Mouse (Mus musculus) small intestine, adult 2 months (tissue): ENCODE data around the gene Hcfc1r1. TPM values are rescaled to one million over a fixed set of nuclear protein-coding genes. Genes with fewer than 3 reads are reported as not detected.

Source experiments
- H3K27ac ChIP-seq: fragments of 200-500 bp; 2 replicates; pipeline ENCODE4 v1.5.1; 2012; ENCODE audit warnings: low read depth, low read length, control low read depth, inconsistent platforms; ENCODE audit not compliant: insufficient read depth
- H3K27me3 ChIP-seq: fragments of 200-500 bp; 2 replicates; pipeline ENCODE4 v1.6.1; 2012; ENCODE audit warnings: mild to moderate bottlenecking, moderate library complexity, low read length, inconsistent platforms; ENCODE audit not compliant: control insufficient read depth, insufficient read depth
- H3K36me3 ChIP-seq: fragments of 200-500 bp; 2 replicates; pipeline ENCODE4 v1.6.1; 2012; ENCODE audit warnings: mild to moderate bottlenecking, low read length, control low read depth, inconsistent platforms; ENCODE audit not compliant: control insufficient read depth, insufficient read depth
- H3K4me1 ChIP-seq: fragments of 200-500 bp; 2 replicates; pipeline ENCODE4 v1.6.1; 2012; ENCODE audit warnings: low read length, inconsistent platforms, mixed read lengths; ENCODE audit not compliant: control insufficient read depth, insufficient read depth, insufficient read length
- H3K4me3 ChIP-seq: fragments of 200-500 bp; 2 replicates; pipeline ENCODE4 v1.5.1; 2012; ENCODE audit warnings: low read depth, mild to moderate bottlenecking, control low read depth, inconsistent platforms, low read length, moderate library complexity
- CTCF ChIP-seq: fragments of 200-500 bp; IDR thresholded peaks from 2 replicates; pipeline ENCODE4 v1.5.1; 2012; ENCODE audit warnings: low read depth, mild to moderate bottlenecking, control low read depth, inconsistent platforms, low read length, moderate library complexity, mixed read lengths; ENCODE audit not compliant: insufficient replicate concordance, insufficient read length; ENCODE audit errors: extremely low read depth
- POLR2A ChIP-seq: fragments of 200-500 bp; IDR thresholded peaks from 2 replicates; pipeline ENCODE4 v1.6.1; 2012; ENCODE audit warnings: low read depth, mild to moderate bottlenecking, control low read depth, inconsistent platforms, low read length, moderate library complexity
- WGBS: fragments of 180-500 bp; shearing (Covaris S2); methylation state at CpG from one replicate; pipeline ENCODE4 v1.1.7; 2018; 5-methylcytosine and 5-hydroxymethylcytosine counted together
- polyA plus RNA-seq: library from polyadenylated mRNA; depleted of rRNA; stranded (reverse); fragments of >200 nt; gene quantifications from 2 replicates; pipeline ENCODE4 v1.2.3, GENCODE M21; 2012; rRNA removed

Gene Hcfc1r1
- polyA plus RNA-seq, 1 experiment, result 251 TPM

GRCm38 (mm10) chr17:23719455-23719854 lies 46.1 kb downstream of the Hcfc1r1 start:
- Histone ChIP-seq H3K27ac (no peak overlapping the region), H3K27me3 (no peaks in the 10 kb centered on the region), H3K36me3 (no peaks in the 10 kb centered on the region), H3K4me3 (no peak overlapping the region), H3K4me1 (peaks cover 13% of the 10 kb centered on the region)
- TF ChIP-seq CTCF (no peak), POLR2A (no peak)
- 83% methylated on average over 1 of the region's 1 CpGs for WGBS

DNA sequence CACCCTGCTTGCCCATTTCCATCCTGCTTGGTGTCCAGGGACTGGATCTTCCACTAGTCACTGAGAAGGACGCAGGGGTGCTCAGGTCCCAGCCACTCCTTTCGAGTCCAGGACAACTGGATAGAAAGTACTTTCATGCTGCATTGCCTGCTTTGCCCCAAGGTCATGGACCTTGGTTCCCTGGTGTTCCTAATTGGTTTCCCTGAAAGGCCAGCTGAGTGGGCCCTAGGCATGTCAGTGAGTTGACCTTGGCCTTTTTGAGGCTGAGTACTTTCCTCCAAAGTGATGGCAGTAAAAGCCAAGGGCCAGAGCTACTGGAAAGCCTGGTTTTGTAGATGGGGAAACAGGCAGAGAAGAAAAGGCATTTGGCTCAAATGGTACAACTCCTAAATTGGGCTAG lies 48.5 kb downstream of the Hcfc1r1 start:
- TF ChIP-seq CTCF (no peak), POLR2A (no peak)
- H3K36me3 ChIP-seq, result no peaks in the 10 kb centered on the region
- no peaks in the 10 kb centered on the region for H3K27me3 ChIP-seq
- 53% methylated on average over 2 of the region's 2 CpGs for WGBS
- peaks cover 19% of the 10 kb centered on the region for H3K4me1 ChIP-seq
- H3K27ac ChIP-seq, result no peak overlapping the region
- H3K4me3 ChIP-seq, result no peak overlapping the region

DNA sequence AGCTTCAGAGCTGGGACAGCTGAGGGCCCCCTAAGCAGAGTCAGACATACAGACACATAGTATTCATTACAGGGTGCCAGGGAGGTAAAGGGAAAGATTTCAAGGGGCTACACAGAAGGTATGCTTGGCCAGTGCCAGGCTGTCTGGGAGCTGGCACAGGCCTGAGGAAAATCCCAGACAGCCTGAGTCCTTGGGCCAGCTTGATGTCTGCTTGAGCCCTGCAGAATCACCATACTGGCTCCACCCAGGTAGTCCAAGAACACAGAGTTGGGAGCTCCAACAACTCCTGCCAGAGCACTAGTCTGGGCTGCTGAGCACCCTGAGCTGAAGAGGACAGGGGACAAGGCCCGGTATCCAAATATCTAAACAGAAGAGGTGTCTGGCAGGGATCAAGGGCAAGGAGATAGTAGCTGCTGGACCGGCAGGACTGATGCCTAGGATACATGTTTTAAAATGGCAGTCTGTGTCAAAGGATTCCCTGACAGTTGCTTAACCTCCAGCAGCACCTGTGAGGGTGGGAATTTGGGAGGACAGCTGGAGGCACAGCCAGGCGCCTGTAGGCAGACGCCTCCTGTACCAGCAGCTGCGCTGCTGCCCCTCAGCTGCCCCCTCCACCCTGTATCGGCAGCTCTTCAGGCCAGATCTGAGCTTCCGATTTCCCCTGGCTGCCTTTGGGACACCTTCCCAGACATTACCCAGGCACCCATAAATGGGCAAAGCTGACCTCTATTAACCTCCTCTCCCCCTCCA lies 49.2 kb downstream of the Hcfc1r1 start, which contains the start of gene 1520401A03Rik:
TSS of gene 1520401A03Rik (minus strand) at position 408 of the 750 bp plus-strand sequence.
- WGBS, result 89% methylated on average over 7 of the region's 7 CpGs

More for the DNA sequence above, 49.2 kb downstream of the Hcfc1r1 start, which contains the start of gene 1520401A03Rik:
- H3K27me3 ChIP-seq, result no peaks in the 10 kb centered on the region
- H3K36me3 ChIP-seq, result no peaks in the 10 kb centered on the region
- no peak within 1 kb of the TSS for H3K27ac ChIP-seq
- no peak within 1 kb of the TSS for H3K4me3 ChIP-seq
- H3K4me1 ChIP-seq, result peaks cover 19% of the 10 kb centered on the region
- TF ChIP-seq CTCF, result no peak
- TF ChIP-seq POLR2A, result no peak

Other genes with a start within 250 kb of the Hcfc1r1 start
- not detected in 2 replicates for gene Vmn2r117, start 193.9 kb upstream of the Hcfc1r1 start, polyA plus RNA-seq
- gene Zfp213, start 109.4 kb upstream of the Hcfc1r1 start, polyA plus RNA-seq, result 6.4 and 7.8 TPM in 2 replicates
- gene Zfp13, start 74.1 kb upstream of the Hcfc1r1 start, polyA plus RNA-seq, result 5.4 and 6.8 TPM in 2 replicates
- gene Zscan10, start 72.7 kb upstream of the Hcfc1r1 start, polyA plus RNA-seq, result not detected in 2 replicates
- 1.5 and 1.6 TPM in 2 replicates for gene Mmp25, start 28.3 kb upstream of the Hcfc1r1 start, polyA plus RNA-seq
- gene Bicdl2, start 13.1 kb upstream of the Hcfc1r1 start, polyA plus RNA-seq, result 5.2 and 6.0 TPM in 2 replicates
- 12.4 and 19.8 TPM in 2 replicates for gene Thoc6, start 286 bp downstream of the Hcfc1r1 start, polyA plus RNA-seq
- 27.9 and 30.9 TPM in 2 replicates for gene Tnfrsf12a, start 3.9 kb downstream of the Hcfc1r1 start, polyA plus RNA-seq
- gene Cldn6, start 5.7 kb downstream of the Hcfc1r1 start, polyA plus RNA-seq, result 0.10 and 0.95 TPM in 2 replicates
- 0.10 and 1.5 TPM in 2 replicates for gene Cldn9, start 10.4 kb downstream of the Hcfc1r1 start, polyA plus RNA-seq
- gene 1520401A03Rik, start 49.2 kb downstream of the Hcfc1r1 start, polyA plus RNA-seq, result not detected in 2 replicates
- gene Pkmyt1, start 52.7 kb downstream of the Hcfc1r1 start, polyA plus RNA-seq, result 25.0 and 42.3 TPM in 2 replicates
- 112 and 152 TPM in 2 replicates for gene Paqr4, start 67.3 kb downstream of the Hcfc1r1 start, polyA plus RNA-seq
- 1.5 and 2.9 TPM in 2 replicates for gene Kremen2, start 72.2 kb downstream of the Hcfc1r1 start, polyA plus RNA-seq
- gene Flywch1, start 98.0 kb downstream of the Hcfc1r1 start, polyA plus RNA-seq, result 16.5 and 34.1 TPM in 2 replicates
- 6.3 and 6.6 TPM in 2 replicates for gene Flywch2, start 112.5 kb downstream of the Hcfc1r1 start, polyA plus RNA-seq
- 197 and 439 TPM in 2 replicates for gene Srrm2, start 116.9 kb downstream of the Hcfc1r1 start, polyA plus RNA-seq
- 352 and 591 TPM in 2 replicates for gene Elob, start 155.5 kb downstream of the Hcfc1r1 start, polyA plus RNA-seq
- gene Prss33, start 162.5 kb downstream of the Hcfc1r1 start, polyA plus RNA-seq, result 0.27 and 0.77 TPM in 2 replicates
- 166 and 292 TPM in 2 replicates for gene Prss32, start 170.3 kb downstream of the Hcfc1r1 start, polyA plus RNA-seq
- 0.56 and 3.4 TPM in 2 replicates for gene Prss41, start 170.6 kb downstream of the Hcfc1r1 start, polyA plus RNA-seq
- not detected in 2 replicates for gene Prss21, start 194.5 kb downstream of the Hcfc1r1 start, polyA plus RNA-seq
- not detected in 2 replicates for gene Dcpp1, start 207.3 kb downstream of the Hcfc1r1 start, polyA plus RNA-seq
- not detected in 2 replicates for gene Dcpp2, start 207.3 kb downstream of the Hcfc1r1 start, polyA plus RNA-seq
- not detected in 2 replicates for gene Dcpp3, start 243.9 kb downstream of the Hcfc1r1 start, polyA plus RNA-seq